ENCODE assay signal across 8 mouse cellular contexts in genomic region chr2:145903983-145904616, GRCm38 (mm10). TPM values are rescaled to one million over a fixed set of nuclear protein-coding genes. Genes with fewer than 3 reads are reported as not detected.
DNase-seq lines count a peak whose midpoint lies in the region; ATAC-seq and TF ChIP-seq lines count a peak whose summit lies in the region.

No protein-coding gene starts in this region.

- H3K36me3 ChIP-seq in spleen, adult 2 months (ENCODE audit: control insufficient read depth, insufficient read depth, low read length), result peaks cover 3% of the 10 kb centered on the region
- peaks cover 17% of the 10 kb centered on the region for H3K36me3 ChIP-seq in limb, embryonic 15.5 days
- peaks cover 3% of the 10 kb centered on the region for H3K36me3 ChIP-seq in stomach, postnatal 0 days (ENCODE audit: control insufficient read depth, insufficient read depth, low read length)

- H3K9me3 ChIP-seq in limb, embryonic 15.5 days, result no peaks in the 10 kb centered on the region
- H3K9me3 ChIP-seq in stomach, postnatal 0 days (ENCODE audit: control insufficient read depth, low read length), result no peaks in the 10 kb centered on the region

- H3K9ac ChIP-seq in limb, embryonic 15.5 days, result peak overlapping the region; percentile 87; the same call in 1 of the 2 replicates
- peak overlapping the region; percentile 91 for H3K9ac ChIP-seq in stomach, postnatal 0 days (ENCODE audit: low read length)

- H3K27ac ChIP-seq in spleen, adult 2 months (ENCODE audit: insufficient read depth, low read length), result no peak overlapping the region
- H3K27ac ChIP-seq in limb, embryonic 15.5 days, result peak overlapping the region; percentile 17; the same call in 1 of the 2 replicates
- H3K27ac ChIP-seq in stomach, postnatal 0 days (replicated peaks), result no peak overlapping the region; the same call in 1 of the 2 replicates

- no peak for TF ChIP-seq CTCF in spleen, adult 2 months (IDR thresholded peaks at IDR 0.05; ENCODE audit: extremely low read depth, insufficient read depth, insufficient read length, insufficient replicate concordance)
- TF ChIP-seq CTCF in stomach, postnatal 0 days (IDR thresholded peaks at IDR 0.05; ENCODE audit: low read depth), result no peak

- H3K4me1 ChIP-seq in spleen, adult 2 months (ENCODE audit: control insufficient read depth, insufficient read depth, insufficient read length), result peaks cover 6% of the 10 kb centered on the region; the same call in 1 of the 2 replicates
- peaks cover 16% of the 10 kb centered on the region for H3K4me1 ChIP-seq in limb, embryonic 15.5 days
- 0 out of 2 replicates have a peak, but pooled peaks cover 5% of the 10 kb centered on the region for H3K4me1 ChIP-seq in stomach, postnatal 0 days (replicated peaks; ENCODE audit: control insufficient read depth, insufficient read depth)

- WGBS in spleen, adult 2 months, result 38% methylated on average over 12 of the region's 12 CpGs
- 23% methylated on average over 12 of the region's 12 CpGs for WGBS in limb, embryonic 15.5 days
- WGBS in stomach, postnatal 0 days, result 20% methylated on average over 12 of the region's 12 CpGs

- no peaks in the 10 kb centered on the region for H3K27me3 ChIP-seq in spleen, adult 2 months (ENCODE audit: control insufficient read depth, insufficient read depth, low read length)
- H3K27me3 ChIP-seq in limb, embryonic 15.5 days, result no peaks in the 10 kb centered on the region
- no peaks in the 10 kb centered on the region for H3K27me3 ChIP-seq in stomach, postnatal 0 days (ENCODE audit: control insufficient read depth, insufficient read depth, low read length)

- H3K4me2 ChIP-seq in limb, embryonic 15.5 days, result peak overlapping the region; percentile 53
- H3K4me2 ChIP-seq in stomach, postnatal 0 days (replicated peaks; ENCODE audit: low read depth), result peak overlapping the region; percentile 58

- no peak for ATAC-seq in limb, embryonic 15.5 days (ENCODE audit: insufficient number of reproducible peaks, low FRiP score, low TSS enrichment, low read depth)
- no peak for ATAC-seq in stomach, postnatal 0 days (ENCODE audit: low FRiP score, low TSS enrichment)

- TF ChIP-seq POLR2A in spleen, adult 2 months (IDR thresholded peaks at IDR 0.05; ENCODE audit: low read depth, low read length), result no peak

- no peak for TF ChIP-seq EP300 in stomach, postnatal 0 days (optimal IDR thresholded peaks at IDR 0.05)

- peak; percentile 21 for DNase-seq in adrenal gland, postnatal 10 days
- DNase-seq in adrenal gland, postnatal 4 days (ENCODE audit: low spot score in 2 of 2), result no peak
- DNase-seq in spleen, adult 2 months (ENCODE audit: low read depth in 1 of 2, low spot score in 2 of 2), result no peak
- no peak for DNase-seq in spleen, adult 18-20 months
- DNase-seq in stomach, postnatal 0 days (ENCODE audit: low spot score), result no peak
- DNase-seq in Muller cell, postnatal 12 days (ENCODE audit: inconsistent ontology term), result no peak
- no peak for DNase-seq in embryo, embryonic 10.5 days (ENCODE audit: low spot score)

- peak overlapping the region; percentile 93; the same call in 1 of the 2 replicates for H3K4me3 ChIP-seq in spleen, adult 2 months (ENCODE audit: extremely low read depth, insufficient read depth, insufficient read length)
- H3K4me3 ChIP-seq in limb, embryonic 15.5 days, result peak overlapping the region; percentile 98
- peak overlapping the region; percentile 98 for H3K4me3 ChIP-seq in stomach, postnatal 0 days (ENCODE audit: low read depth, low read length)

RNA-seq across cellular contexts. Expression of gene Naa20, which starts 2.2 kb away (rescaled TPM):
- 10 to 100 TPM; 68.5 to 75.2 TPM for total RNA-seq in adrenal gland, postnatal 10 days (2021)
- total RNA-seq in adrenal gland, postnatal 4 days (2021), result 10 to 100 TPM; 73.0 to 77.8 TPM
- polyA plus RNA-seq in spleen, adult 2 months (2012; rRNA removed), result 7.9 and 10.1 TPM in 2 replicates
- 161 and 163 TPM in 2 replicates for polyA plus RNA-seq in limb, embryonic 15.5 days (2015; fragmentation: Nextera tagmentation; extraction: Ambion mirVana)
- 119 and 134 TPM in 2 replicates for polyA plus RNA-seq in stomach, postnatal 0 days (2015; fragmentation: Nextera tagmentation; extraction: Ambion mirVana)

RNA-seq across cellular contexts. Expression of gene Cfap61, which starts 30.5 kb away (rescaled TPM):
- total RNA-seq in adrenal gland, postnatal 10 days (2021), result 10 to 100 TPM; 12.1 to 20.4 TPM
- 10 to 100 TPM; 29.9 to 45.2 TPM for total RNA-seq in adrenal gland, postnatal 4 days (2021)
- 0.40 and 0.62 TPM in 2 replicates for polyA plus RNA-seq in spleen, adult 2 months (2012; rRNA removed)
- 0.12 and 0.20 TPM in 2 replicates for polyA plus RNA-seq in limb, embryonic 15.5 days (2015; fragmentation: Nextera tagmentation; extraction: Ambion mirVana)
- polyA plus RNA-seq in stomach, postnatal 0 days (2015; fragmentation: Nextera tagmentation; extraction: Ambion mirVana), result 0.16 and 0.77 TPM in 2 replicates

RNA-seq across cellular contexts. Expression of gene Crnkl1, which starts 30.7 kb away (rescaled TPM):
- 10 to 100 TPM; 19.2 to 22.0 TPM for total RNA-seq in adrenal gland, postnatal 10 days (2021)
- 10 to 100 TPM; 26.4 to 27.4 TPM for total RNA-seq in adrenal gland, postnatal 4 days (2021)
- polyA plus RNA-seq in spleen, adult 2 months (2012; rRNA removed), result 10.1 and 12.0 TPM in 2 replicates
- 23.6 and 24.4 TPM in 2 replicates for polyA plus RNA-seq in limb, embryonic 15.5 days (2015; fragmentation: Nextera tagmentation; extraction: Ambion mirVana)
- 13.4 and 15.2 TPM in 2 replicates for polyA plus RNA-seq in stomach, postnatal 0 days (2015; fragmentation: Nextera tagmentation; extraction: Ambion mirVana)

Comparison
In these comparisons a context has a peak if more than half of its experiments do, and no peak if none do; other contexts are left out.
1. RNA of gene Naa20, which starts 2.2 kb away (polyA plus RNA-seq): 161 to 163 TPM in limb, embryonic 15.5 days and 119 to 134 TPM in stomach, postnatal 0 days; 7.9 to 10.1 TPM in spleen, adult 2 months; every median in the first group is over 10 times any median in the second.
2. Peak in every context shown above with its lines, with median percentiles within 50 percentile points of each other: H3K4me3 ChIP-seq.